Mouse (Mus musculus): Measurements from ENCODE around the gene Pde4d.
"Not testable (repeated sequence)": the region's sequence is repeated elsewhere in the genome, so short reads cannot be mapped to it uniquely, and the experiment has no call there.

The Pde4d gene

GRCm38 (mm10) chr13:108692883-108693550 is 243.3 kb downstream of the Pde4d start:
- DNase-seq (ENCODE audit: low spot score): no peak

- no peak for DNase-seq (ENCODE audit: low spot score)
Observed at GRCm38 (mm10) chr13:108705441-108705840, 255.7 kb downstream of the Pde4d start.

- DNase-seq (ENCODE audit: low spot score): no peak
Observed at GRCm38 (mm10) chr13:108714032-108714431, 264.3 kb downstream of the Pde4d start.

GRCm38 (mm10) chr13:108715029-108715428 is 265.3 kb downstream of the Pde4d start:
- no peak for DNase-seq (ENCODE audit: low spot score)

- DNase-seq (ENCODE audit: low spot score): no peak
Observed at GRCm38 (mm10) chr13:108722234-108722633, 272.5 kb downstream of the Pde4d start.

GRCm38 (mm10) chr13:108734356-108734755 is 284.6 kb downstream of the Pde4d start:
- not testable (repeated sequence) for DNase-seq (ENCODE audit: low spot score)

GRCm38 (mm10) chr13:108751155-108751840 is 301.6 kb downstream of the Pde4d start:
- no peak for DNase-seq (ENCODE audit: low spot score)

DNA sequence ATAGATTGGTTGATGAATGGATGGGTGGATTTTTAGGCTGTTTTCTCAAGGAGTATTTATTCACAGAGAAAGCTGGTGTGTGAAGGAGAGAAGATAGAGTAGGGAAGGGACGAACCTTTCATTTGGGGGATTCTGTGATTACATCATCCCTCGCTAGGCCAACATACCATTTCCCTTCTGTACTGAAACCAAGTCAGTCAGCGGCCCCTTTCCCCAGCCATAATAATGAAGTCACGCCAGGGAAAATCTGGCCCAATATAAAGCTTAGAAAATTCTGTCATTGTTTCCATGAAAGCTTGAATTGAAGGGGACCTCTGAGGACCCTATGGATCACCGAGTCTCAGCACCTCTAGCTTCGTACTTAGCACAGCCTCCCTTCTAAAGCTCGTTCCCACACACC is 307.7 kb downstream of the Pde4d start:
- no peak for DNase-seq (ENCODE audit: low spot score)

DNA sequence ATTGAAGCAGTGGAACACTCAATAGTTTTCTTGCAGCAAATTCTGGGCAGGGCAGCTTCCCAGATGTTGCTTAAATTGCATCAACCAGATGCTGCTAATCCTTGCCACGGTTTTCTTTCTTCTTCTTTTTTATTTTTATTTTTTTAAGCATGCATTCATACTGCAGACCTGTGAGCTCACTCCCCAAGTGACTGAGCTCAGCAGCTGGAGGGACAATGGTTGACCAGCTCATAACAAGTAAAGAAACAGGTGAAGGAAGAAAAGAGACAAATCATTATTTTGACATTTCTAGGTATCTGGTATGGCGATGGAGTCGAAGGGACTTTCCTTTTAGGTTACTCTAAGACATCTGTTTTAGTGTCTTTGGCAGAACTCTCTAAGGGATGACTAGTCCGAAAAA is 308.6 kb downstream of the Pde4d start:
- no peak for DNase-seq (ENCODE audit: low spot score)

GRCm38 (mm10) chr13:108759140-108759539 is 309.4 kb downstream of the Pde4d start:
- no peak for DNase-seq (ENCODE audit: low spot score)

- DNase-seq (ENCODE audit: low spot score): no peak
Observed at GRCm38 (mm10) chr13:108763295-108763694, 313.5 kb downstream of the Pde4d start.

GRCm38 (mm10) chr13:108766020-108766727 is 316.4 kb downstream of the Pde4d start:
- DNase-seq (ENCODE audit: low spot score): no peak

- DNase-seq (ENCODE audit: low spot score): no peak
Observed at GRCm38 (mm10) chr13:108769465-108770056, 319.8 kb downstream of the Pde4d start.

GRCm38 (mm10) chr13:108772386-108772785 is 322.6 kb downstream of the Pde4d start:
- DNase-seq (ENCODE audit: low spot score): no peak

GRCm38 (mm10) chr13:108774981-108775380 is 325.2 kb downstream of the Pde4d start:
- DNase-seq (ENCODE audit: low spot score): no peak

DNA sequence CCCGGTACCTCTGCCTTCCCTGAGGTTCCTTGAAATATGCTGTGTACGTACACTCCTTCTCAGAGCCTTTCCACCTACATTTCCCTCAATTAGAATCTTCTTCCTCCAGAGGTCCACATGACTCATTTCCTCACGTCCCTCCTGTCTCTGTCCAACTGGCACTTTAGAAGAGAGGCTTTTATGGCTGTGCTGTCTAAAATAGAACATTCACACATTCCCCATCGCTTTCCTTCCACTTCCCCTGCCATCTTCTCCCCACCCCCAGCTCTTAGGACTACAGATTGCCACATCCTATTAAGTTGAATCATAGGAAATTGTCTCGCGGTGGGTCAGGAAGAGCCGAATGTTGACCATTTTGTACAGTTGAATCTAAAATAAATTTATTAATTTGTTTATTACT is 326.1 kb downstream of the Pde4d start:
- DNase-seq (ENCODE audit: low spot score): no peak

GRCm38 (mm10) chr13:108797620-108798019 is 347.9 kb downstream of the Pde4d start:
- DNase-seq (ENCODE audit: low spot score): not testable (repeated sequence)

GRCm38 (mm10) chr13:108809191-108809590 is 359.4 kb downstream of the Pde4d start:
- no peak for DNase-seq (ENCODE audit: low spot score)

DNA sequence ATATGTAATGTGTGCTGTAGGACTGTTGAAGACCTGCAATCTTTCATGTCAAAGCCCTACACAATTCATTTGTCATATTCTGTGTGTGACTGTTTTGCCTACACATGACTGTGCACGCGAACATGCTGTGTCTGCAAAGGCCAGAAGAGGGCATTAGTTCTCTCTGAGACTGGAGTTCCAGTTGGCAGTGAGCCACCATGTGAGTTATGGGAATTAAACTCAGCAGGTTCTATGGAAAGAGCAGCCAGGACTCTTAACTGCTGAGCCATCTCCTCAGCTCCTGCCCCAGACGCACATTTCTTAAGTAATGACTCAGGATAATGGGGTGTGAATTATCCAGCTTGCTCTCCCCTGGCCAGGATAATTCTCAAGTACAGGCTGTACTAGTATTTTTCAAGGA is 363.2 kb downstream of the Pde4d start:
- DNase-seq (ENCODE audit: low spot score): no peak

DNA sequence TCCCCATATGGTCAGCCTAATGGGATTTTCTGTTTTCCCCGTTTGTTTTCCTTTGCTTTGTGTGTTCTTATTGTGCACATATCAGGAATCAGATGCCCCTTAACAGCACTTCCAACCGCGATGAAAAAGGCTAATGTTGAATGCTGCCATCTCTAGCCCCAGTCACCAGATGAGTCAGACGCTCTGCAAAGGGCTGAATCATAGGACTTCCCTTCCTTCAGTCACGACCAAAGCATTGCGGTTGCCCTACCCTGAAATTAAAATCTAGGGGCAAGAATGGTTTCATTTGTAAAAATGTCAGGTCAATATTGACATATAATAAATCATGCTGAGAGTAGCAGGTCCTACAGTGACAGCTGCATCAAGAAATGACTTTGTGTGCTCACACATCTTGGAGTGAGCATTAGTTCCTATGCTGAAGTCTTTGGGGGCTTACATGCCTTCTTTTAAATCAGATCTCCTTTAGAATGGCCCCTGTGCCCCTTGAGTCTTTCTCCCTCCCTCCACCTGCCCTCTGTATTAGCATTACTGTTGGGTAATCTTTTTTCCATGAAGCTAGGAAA is 370.2 kb downstream of the Pde4d start:
- DNase-seq (ENCODE audit: low spot score): no peak

- DNase-seq (ENCODE audit: low spot score): no peak
Observed at GRCm38 (mm10) chr13:108820487-108820886, 370.7 kb downstream of the Pde4d start.

GRCm38 (mm10) chr13:108821270-108821669 is 371.5 kb downstream of the Pde4d start:
- DNase-seq (ENCODE audit: low spot score): no peak
